Mouse (Mus musculus) adrenal gland, adult (tissue): ENCODE measurements around the gene Olfr735.

Experiments
- DNase-seq, 2 experiments: peaks; one replicate each; pipeline ENCODE4 v3.0.0; 2022 to 2023; ENCODE audit warnings: low spot score in 1 of 2; ENCODE audit not compliant: inconsistent age in 2 of 2

The Olfr735 gene

DNA sequence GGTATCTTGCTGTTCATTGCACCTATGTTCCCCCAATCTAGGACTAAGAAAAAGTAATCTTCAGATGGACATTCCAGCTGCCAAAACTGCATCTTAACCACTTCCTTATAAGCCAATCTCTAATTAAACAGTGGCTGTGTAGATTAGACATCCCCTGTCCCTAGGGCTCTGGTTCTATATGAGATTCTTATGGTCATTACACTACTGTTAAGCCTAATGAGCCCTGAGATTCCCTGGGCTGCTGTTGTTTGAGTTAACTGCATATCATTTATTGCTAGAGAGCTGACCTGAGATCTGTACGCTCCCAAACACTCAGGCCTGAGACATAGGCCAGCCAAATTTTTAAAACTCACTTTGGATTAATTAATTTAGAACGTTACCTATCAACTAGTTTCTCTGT, at the start of gene Olfr735:
Gene Olfr735 (minus strand): TSS at position 77 of the 400 bp plus-strand sequence.
- no peak for DNase-seq

DNA sequence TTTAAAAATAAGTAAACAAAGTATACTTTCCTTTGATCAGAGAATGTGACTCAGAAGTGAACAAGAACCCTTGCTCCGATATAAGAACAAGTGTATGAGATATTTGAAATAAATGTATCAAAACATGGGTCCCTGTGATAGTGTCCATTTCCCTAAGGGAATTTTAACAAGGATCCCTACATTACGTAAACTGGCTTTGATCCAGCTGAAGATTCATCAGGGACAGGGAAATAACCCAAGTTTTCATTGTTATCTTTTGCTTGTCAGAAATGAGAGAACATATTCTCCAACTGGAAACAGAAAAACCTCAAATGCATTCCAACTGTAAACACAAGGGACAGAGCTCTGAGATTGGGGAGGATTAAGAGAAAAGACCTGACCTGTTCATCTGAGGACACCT, 32.2 kb upstream of the Olfr735 start, which contains the start of gene Olfr736:
Gene Olfr736 (plus strand): TSS at position 301 of the 400 bp plus-strand sequence.
- DNase-seq: no peak

DNA sequence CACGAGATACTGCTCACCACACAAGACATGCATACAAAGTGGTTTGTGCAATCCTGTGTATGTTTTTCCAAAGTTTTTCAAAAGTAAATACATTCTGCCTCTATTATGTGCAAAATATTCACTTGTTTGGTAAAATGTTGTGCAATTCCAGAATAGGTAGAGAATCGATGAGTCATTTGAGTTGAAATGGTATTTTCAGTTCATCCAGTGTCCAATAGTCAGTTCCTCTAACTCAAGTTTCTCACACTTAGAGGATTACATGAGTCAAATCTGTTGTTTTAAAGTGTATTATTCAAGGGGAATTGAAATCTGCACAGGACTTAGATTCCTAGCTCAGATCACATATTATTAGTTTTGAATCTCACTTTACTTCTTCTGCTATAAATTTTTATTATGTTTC, 14.9 kb upstream of the Olfr735 start:
- no peak for DNase-seq

DNA sequence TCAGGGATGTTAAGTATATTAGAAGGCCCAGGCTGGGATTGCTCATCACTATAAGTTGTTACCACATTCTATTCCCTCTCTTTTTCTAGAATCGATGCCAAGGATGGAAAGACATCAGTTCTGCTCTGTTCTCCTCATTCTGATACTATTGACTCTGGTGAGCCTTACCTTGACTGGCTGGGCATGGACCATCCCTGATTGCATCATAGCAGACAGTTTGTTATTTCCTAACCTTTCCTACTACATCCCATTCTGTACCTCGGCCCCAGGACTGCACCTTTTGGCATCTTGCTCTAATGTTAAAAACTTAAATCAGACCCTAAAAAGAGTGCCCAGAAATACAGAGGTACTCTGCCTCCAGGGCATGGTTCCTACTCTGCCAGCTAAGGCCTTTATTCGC, 11.8 kb upstream of the Olfr735 start:
- DNase-seq: no peak

DNA sequence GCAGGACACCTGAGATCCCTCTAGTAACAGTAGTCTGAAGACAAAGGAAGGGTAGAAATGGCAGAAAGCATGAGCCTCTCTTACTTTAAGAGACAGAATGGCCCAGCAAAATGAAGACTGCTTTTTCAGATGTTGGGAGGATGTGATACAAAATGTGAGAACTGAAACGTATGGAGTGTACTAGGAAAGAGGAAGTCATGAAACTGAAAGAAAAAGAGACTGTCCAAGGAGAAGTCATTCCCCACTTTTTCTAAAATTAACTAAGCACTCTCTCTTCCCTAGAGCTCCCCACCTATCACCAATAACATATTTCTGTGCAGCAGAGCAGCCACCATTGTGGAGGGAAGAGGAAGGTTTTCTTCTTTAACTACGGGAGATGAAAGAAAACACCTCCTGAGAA, 8.9 kb upstream of the Olfr735 start, which contains the start of gene Tlr11:
Gene Tlr11 (plus strand): TSS at position 322 of the 400 bp plus-strand sequence.
- DNase-seq: no peak

DNA sequence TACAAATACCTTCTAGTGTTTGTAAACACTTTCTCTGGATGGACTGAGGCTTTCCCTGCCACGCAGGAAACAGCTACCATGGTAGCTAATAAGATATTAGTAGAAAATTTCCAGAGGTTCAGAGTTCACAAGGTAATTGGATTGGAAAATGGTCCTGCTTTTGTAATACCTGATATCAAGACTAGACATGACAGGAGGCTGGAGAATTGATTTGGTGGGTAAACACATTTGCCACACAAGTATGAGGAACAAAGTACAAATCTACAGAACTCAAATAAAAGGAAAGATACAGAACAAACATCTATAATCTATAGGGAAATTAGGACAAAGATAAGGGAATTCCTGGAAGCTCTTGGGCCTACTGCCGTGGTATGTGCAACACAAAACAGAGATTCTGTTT, 8.1 kb upstream of the Olfr735 start:
- DNase-seq: no peak

DNA sequence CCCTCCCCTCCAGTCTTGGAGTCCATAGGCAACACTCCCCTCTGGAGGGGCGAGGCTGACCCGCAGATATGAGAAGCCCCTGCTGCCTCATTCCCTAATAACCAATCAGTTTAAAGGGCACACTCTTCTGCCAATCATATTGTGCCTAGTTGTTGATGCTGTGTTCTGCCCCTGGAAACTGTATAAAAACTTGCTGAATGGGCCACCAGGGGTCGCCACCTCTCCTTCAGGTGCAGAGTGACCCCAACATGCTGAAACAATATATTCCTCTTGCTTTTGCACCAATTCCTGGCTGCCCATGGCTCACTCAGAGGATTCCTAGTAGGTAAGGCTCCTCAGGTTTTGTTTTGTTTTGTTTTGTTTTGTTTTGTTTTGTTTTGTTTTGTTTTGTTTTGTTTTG, 3.8 kb upstream of the Olfr735 start:
- peak; percentile 11 to 66 for DNase-seq

DNA sequence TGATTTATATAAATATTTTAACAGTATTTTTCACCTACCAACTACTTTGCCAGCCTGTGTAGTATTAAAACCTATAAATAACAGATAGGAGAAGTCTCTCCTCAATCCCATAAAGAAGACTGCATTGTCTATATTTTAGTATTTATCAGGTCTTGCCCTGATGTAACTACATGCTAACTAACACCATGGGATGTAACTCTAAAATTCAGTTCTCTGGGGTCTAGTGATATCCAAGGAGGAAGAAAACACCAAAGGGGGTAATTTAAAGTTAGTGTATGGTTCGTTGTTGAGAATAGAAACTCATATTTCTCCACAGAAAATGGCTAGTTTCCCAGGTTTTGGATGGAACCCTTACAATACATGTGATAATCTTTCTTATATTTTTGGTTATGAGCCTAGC, 22.0 kb downstream of the Olfr735 start, which contains the start of gene Olfr734:
Gene Olfr734 (minus strand): TSS at position 101 of the 400 bp plus-strand sequence.
- no peak for DNase-seq

DNA sequence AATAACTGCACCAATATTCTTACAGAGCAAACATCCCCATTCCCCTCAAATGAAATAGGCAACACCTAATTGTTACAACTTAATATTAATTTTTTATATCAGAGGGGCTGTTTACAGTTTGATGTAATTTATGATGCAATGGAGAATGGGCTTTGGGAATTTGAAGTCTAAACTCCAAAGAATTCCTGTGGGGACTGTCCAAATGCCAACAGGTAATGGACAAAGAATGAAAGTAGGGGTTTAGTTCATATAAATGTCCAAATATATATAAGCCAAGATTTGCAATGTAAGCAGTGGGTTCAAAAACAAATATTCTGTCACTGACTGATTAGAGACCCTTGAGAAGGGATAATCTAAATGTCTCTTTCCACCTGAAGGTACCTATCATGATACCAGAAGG, 47.2 kb downstream of the Olfr735 start, which contains the start of gene Olfr733:
Gene Olfr733 (minus strand): TSS at position 101 of the 400 bp plus-strand sequence.
- no peak for DNase-seq
